Mouse (Mus musculus) kidney, adult 2 months (tissue): ENCODE data around the gene Plau.

Experiments
- CTCF ChIP-seq: fragments of 200-500 bp; conservative IDR thresholded peaks from 2 replicates; pipeline ENCODE4 v1.5.1; 2011; ENCODE audit warnings: low read depth, mild to moderate bottlenecking, control low read depth, low read length, moderate library complexity, mixed read lengths; ENCODE audit not compliant: insufficient read depth, insufficient read length
- POLR2A ChIP-seq: fragments of 200-500 bp; IDR thresholded peaks from one replicate; pipeline ENCODE4 v1.6.1; 2011; ENCODE audit warnings: low read depth, low read length, control low read depth

GRCm38 (mm10) chr14:20845577-20846088 lies 9.2 kb downstream of the Plau start:
- TF ChIP-seq CTCF, result no peak
- no peak for TF ChIP-seq POLR2A
